Mouse (Mus musculus) cerebellum, adult 11-12 months (tissue): ENCODE results near the gene Dgcr2.

Experiments used
- DNase-seq: peaks from one replicate; pipeline ENCODE4 v3.0.0; 2022

Dgcr2 gene

GRCm38 (mm10) chr16:17896091-17896490 is 2.3 kb downstream of the Dgcr2 start:
- DNase-seq = no peak

GRCm38 (mm10) chr16:17893923-17894322 is 4.4 kb downstream of the Dgcr2 start, which contains the start of gene Tssk1:
Gene Tssk1 (plus strand): TSS chr16:17894223.
- DNase-seq = no peak

GRCm38 (mm10) chr16:17892606-17893005 is 5.8 kb downstream of the Dgcr2 start:
- peak; percentile 92 for DNase-seq

- DNase-seq = peak; percentile 99
Measured at GRCm38 (mm10) chr16:17891567-17891959, 6.8 kb downstream of the Dgcr2 start, which contains the start of gene Gm20518. Gene Gm20518 (minus strand): TSS chr16:17891671.

GRCm38 (mm10) chr16:17890917-17891566 is 7.3 kb downstream of the Dgcr2 start:
- peak; percentile 95 for DNase-seq

- DNase-seq = no peak
Measured at GRCm38 (mm10) chr16:17890342-17890727, 8.0 kb downstream of the Dgcr2 start.

GRCm38 (mm10) chr16:17889689-17890341 is 8.5 kb downstream of the Dgcr2 start:
- peak; percentile 53 for DNase-seq

- no peak for DNase-seq
Measured at GRCm38 (mm10) chr16:17884116-17884515, 14.2 kb downstream of the Dgcr2 start.

GRCm38 (mm10) chr16:17882196-17882595 is 16.2 kb downstream of the Dgcr2 start:
- DNase-seq = no peak

- DNase-seq = no peak
Measured at GRCm38 (mm10) chr16:17879571-17879970, 18.8 kb downstream of the Dgcr2 start.

GRCm38 (mm10) chr16:17876096-17876495 is 22.3 kb downstream of the Dgcr2 start:
- no peak for DNase-seq

- no peak for DNase-seq
Measured at GRCm38 (mm10) chr16:17875174-17875573, 23.2 kb downstream of the Dgcr2 start.

- no peak for DNase-seq
Measured at GRCm38 (mm10) chr16:17872995-17873394, 25.4 kb downstream of the Dgcr2 start.

- DNase-seq = no peak
Measured at GRCm38 (mm10) chr16:17871248-17871647, 27.1 kb downstream of the Dgcr2 start.

- DNase-seq = no peak
Measured at GRCm38 (mm10) chr16:17865770-17866169, 32.6 kb downstream of the Dgcr2 start.

- DNase-seq = no peak
Measured at GRCm38 (mm10) chr16:17865293-17865692, 33.1 kb downstream of the Dgcr2 start.

- peak; percentile 32 for DNase-seq
Measured at GRCm38 (mm10) chr16:17858592-17858991, 39.8 kb downstream of the Dgcr2 start.

- DNase-seq = no peak
Measured at GRCm38 (mm10) chr16:17857157-17857556, 41.2 kb downstream of the Dgcr2 start.

GRCm38 (mm10) chr16:17853263-17853662 is 45.1 kb downstream of the Dgcr2 start:
- no peak for DNase-seq

- peak; percentile 95 for DNase-seq
Measured at GRCm38 (mm10) chr16:17851860-17852259, 46.5 kb downstream of the Dgcr2 start.

GRCm38 (mm10) chr16:17851331-17851730 is 47.0 kb downstream of the Dgcr2 start:
- peak; percentile 51 for DNase-seq

GRCm38 (mm10) chr16:17849486-17849885 is 48.9 kb downstream of the Dgcr2 start:
- DNase-seq = peak; percentile 51

GRCm38 (mm10) chr16:17848928-17849327 is 49.4 kb downstream of the Dgcr2 start:
- peak; percentile 59 for DNase-seq

- no peak for DNase-seq
Measured at GRCm38 (mm10) chr16:17848431-17848830, 49.9 kb downstream of the Dgcr2 start.
